Mouse (Mus musculus): ENCODE results near the gene Nt5c1a.
A peak's percentile ranks its signal among the peaks of the same experiment; 100 is the strongest.

The Nt5c1a gene

DNA sequence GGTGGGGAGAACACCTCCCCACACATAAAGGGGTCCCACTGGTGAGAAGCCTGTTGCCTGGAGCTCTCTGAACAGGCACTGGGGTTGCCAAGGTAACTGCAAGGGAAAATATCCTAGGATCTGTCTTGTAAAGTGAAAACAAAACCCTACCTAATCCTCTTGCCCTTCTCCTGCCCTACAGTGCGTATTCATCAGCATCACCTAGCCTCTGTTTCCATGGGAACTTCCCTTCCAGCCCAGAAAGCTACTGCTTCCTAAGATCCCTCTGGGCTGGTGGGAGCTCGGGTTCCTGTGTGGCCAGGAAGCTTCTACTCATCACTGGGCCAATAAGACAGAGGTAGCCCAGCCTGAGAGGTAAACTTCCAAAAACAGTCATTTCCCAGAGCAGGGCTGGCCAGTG lies 11.0 kb downstream of the Nt5c1a start:
- no peak for DNase-seq

GRCm38 (mm10) chr4:123213975-123214374 lies 12.7 kb downstream of the Nt5c1a start:
- DNase-seq = no peak

DNA sequence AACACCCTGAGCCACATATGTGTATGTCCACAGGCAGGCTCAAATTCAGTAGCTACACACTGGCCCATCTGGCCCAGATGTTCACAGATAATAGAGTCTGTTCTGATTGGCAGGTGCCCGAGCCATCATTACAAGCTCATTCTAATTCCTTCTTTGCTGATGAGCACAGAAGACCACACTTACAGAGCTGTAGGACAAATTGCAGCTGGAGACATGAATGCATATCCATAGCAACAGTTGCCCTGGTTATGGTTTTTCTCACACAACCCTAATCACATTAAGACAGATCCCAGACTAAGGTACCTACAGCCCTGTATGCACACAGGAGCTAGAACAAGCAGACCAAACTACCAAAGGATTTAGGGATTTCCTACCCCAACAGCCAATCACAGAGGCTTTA lies 14.1 kb downstream of the Nt5c1a start:
- no peak for DNase-seq

DNA sequence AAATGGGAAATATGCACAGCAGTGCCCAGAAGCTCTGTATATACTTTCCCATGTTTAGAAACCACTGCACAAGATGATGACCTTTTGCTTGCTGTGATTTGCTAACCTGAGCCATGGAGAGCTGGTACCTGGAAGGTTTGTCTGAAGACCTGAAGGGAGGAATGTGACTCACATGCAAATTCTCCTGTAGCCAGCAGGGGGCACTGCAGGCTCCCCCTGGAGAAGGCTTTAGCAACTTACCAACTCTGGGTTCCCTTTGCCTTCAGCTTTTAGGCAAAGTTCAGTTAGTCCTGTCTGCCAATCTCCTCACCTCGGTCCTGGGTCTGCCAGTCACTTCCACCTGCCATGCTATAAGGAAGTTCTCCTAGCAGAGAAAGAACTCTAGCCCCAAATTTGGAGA lies 15.5 kb downstream of the Nt5c1a start:
- DNase-seq = peak; percentile 53

GRCm38 (mm10) chr4:123219720-123220357 lies 18.5 kb downstream of the Nt5c1a start:
- DNase-seq = peak; percentile 81

- DNase-seq = no peak
Observed at GRCm38 (mm10) chr4:123220637-123221036, 19.3 kb downstream of the Nt5c1a start.

- DNase-seq = no peak
Observed at GRCm38 (mm10) chr4:123223309-123223708, 22.0 kb downstream of the Nt5c1a start.

DNA sequence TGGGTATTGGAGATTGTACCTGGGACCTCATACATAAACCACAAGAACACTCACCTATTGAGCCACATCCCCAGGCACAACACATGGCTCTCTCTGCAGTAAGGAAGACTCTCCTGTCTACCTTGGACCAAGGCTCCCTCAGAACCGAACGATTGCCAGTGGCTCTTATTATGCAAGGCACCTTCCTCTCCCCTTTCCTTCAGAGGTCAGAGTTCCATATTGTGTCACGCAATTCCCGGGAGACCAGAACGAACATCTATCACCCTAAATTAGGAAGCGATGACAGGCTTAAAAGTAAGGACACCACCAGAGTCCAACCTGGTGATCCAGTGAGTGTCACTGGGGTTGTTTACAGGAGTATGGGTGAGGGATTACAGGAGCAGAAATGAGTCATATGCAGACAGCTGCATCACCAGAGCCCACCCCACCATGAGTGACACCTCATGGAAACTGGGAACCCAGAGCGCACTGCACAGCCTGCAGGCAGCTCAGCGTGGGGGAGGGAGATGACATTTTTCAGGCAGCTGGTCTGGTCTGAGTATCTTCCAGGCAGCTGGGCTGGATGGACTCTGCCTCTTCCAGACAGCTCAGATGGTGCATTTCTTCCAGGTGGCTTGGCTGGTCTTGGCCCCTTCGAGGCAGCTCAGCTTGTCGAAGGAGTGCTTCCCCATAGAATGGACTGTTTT lies 24.6 kb downstream of the Nt5c1a start:
- peak; percentile 38 for DNase-seq

- DNase-seq = peak; percentile 47
Observed at GRCm38 (mm10) chr4:123227707-123228106, 26.4 kb downstream of the Nt5c1a start.

DNA sequence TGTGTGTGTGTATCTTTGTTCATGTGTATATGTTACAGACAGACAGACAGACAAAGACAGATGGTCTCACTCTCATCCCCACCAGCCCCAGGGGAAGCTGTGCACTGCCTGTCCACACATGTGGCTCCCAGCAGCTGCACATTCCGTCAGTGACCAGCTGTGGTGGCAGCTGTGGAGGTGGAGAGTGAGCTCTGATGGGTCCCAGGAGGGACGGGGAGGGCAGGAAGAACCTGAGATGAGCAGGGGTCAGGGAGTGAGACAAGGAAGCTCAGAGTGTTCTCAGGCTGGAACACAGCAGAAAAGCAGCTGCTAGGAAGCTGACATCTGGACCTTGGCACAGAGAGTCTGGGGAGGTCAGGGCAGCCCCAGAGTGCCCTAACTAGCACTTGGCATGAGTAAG lies 27.0 kb downstream of the Nt5c1a start:
- DNase-seq = peak; percentile 68

- no peak for DNase-seq
Observed at GRCm38 (mm10) chr4:123229166-123229565, 27.9 kb downstream of the Nt5c1a start.

GRCm38 (mm10) chr4:123232841-123233240 lies 31.5 kb downstream of the Nt5c1a start:
- DNase-seq = no peak

GRCm38 (mm10) chr4:123233492-123234084 lies 32.3 kb downstream of the Nt5c1a start, which contains the start of gene Heyl:
Heyl (plus strand) TSS chr4:123233556.
- peak; percentile 64 for DNase-seq

DNA sequence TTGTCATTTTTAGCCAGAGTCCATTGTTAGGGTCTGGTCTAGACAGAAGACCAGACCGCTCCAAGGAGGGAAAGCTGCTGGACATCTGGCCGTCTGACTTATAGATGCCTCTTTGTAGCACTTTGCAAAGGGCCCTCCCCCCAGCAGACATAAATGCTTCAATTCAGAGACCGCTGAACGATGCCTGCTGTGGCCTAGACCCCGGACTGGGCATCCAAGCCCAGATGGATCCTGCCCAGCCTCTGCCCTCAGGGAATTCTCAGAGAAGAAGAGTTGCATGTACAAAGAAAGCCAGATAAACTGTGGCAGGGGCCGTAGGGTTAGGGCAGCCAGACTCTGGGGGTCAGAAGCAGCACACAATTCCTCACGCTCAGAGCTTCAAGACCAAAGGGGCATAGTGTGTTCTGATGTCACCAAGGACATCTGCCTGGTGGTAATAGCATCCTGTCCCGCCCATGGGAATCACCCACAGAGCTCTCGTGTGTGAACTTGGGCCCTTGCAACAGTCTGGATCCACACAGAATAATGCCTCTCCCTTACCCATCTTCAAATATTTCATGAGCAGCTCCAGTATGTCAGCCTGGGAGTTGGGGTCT lies 34.6 kb downstream of the Nt5c1a start:
- peak; percentile 54 for DNase-seq

DNA sequence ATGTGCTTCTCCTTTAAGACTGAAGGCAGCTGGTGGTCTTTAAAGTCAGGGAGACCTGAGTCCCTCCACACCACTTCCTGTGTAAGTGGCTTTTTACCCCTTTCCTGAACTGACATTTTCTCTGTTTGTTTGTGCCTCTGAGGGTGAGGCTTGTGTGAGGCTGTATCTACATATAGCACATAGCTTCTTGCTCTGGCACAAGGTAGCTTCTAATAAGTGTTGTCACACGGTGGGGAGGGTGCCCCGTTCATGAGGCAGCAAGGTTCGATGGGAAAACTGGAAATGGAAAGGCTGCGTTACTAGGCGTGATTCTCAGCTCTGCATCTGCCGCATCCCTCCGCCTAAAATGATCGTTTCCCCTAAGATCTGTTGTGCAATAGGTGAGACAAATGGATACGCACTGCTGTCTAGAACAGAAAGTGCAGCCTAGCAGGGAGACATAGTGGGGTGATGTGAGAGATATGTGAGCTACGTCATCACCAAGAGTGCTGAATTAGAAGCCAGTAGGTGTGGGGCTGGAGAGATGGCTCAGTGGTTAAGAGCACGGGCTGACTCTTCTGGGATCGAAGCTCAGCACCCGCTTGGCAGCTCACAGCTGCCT lies 35.2 kb downstream of the Nt5c1a start:
- DNase-seq = no peak

DNA sequence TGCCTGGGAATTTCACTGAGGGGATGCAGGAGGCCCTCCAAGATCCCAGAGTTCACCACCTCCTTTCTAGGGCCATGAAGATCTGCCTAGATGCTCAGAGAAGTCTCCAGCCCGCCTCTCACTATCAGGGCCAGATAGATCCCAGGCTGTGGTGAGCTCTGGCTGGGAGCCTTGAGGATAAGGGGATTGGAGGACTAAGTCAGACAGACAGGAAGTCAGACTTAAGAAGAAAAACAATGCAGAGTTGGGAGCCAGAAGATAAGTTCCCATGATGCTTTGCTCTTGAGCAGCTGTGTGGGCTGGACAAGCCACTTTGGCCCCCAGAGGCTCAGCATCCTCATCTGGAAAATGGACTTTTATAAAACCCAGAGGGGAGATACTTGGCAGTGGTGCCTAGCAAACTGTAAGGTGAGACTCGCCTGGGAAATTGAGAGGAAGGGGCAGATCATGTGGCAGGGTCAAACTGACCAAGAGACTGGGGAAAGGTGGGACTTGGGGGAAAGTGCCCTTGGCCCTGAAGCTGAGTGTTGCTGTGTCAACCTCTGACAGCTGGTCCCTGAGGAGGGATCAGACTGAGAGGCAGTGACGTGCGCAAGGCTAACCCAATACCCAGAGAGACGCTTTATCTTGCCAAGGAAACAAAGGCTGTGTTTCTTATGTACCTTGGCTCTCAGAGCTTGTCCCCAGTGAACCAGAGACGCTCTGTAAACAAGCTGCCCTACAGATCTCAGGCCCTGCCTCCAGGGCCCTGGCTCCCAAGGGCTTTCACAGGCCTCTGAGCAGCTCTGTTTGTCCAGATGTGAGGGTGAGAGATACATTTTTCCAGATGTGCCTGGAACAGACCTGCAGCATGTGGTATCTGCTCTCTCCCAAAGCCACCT lies 36.3 kb downstream of the Nt5c1a start:
- DNase-seq = peak; percentile 34

GRCm38 (mm10) chr4:123239361-123240203 lies 38.3 kb downstream of the Nt5c1a start:
- DNase-seq = peak; percentile 83

GRCm38 (mm10) chr4:123246221-123246620 lies 44.9 kb downstream of the Nt5c1a start:
- DNase-seq = no peak

DNA sequence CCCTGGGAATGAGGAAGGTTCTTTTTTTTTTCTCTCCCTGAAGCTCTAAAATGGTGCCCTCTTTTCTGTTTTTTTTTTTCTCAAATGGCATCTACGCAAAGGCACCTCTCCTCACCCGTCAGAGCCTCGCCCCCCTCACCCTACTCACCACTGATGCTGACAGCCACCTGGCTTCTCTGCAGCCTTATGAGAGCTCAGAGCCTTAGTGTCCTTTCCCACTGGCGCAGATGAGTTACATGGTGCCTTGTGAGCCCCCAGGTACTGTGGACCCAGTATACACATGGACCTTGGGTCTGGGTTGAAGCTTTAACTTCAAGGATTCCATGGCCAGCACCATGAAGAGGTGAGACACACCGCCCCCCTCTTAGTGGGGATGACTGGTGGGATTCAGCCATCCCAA lies 45.3 kb downstream of the Nt5c1a start:
- no peak for DNase-seq

DNA sequence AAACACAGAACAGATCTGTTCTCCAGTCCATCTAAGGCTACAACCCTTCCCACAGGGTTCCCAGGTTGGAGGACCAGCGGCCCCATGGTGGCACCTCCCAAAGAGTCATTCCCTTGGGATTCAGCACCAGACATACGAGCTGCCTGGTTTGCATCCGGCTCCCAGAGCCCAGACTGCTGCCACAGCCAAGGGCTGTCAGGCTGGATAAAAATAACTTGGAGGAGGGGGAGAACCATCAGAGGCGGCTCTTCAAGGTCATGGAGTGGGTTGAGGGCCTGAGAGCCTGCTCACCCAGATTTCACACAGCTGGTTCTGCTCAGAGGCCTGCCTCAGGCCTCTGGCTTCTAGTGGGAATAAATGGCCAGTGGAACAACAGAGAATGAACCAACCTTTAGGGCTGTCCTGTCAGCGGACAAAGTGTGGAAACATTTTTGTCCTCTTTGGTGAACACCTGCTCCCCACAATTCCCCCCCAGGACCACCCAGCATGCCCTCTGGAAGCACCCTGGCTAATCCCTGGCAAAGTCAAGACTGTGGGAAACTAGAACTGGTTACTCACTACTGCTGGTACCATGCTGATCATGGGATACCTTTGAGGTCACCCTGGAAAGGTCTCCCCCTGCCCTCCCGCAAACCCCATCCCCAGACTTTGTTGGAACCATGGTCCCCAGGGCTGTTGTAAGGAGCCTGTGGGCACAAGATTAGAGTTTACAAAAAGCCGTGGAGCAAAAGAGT lies 46.0 kb downstream of the Nt5c1a start:
- DNase-seq = peak; percentile 39

All from embryo, embryonic 11 days (tissue).